Mouse (Mus musculus): ENCODE results near the gene Luc7l2. TPM values are rescaled to one million over a fixed set of nuclear protein-coding genes. Genes with fewer than 3 reads are reported as not detected.

Luc7l2 gene
- polyA plus RNA-seq, 1 experiment from 2014 or later, result 47.1 TPM

DNA sequence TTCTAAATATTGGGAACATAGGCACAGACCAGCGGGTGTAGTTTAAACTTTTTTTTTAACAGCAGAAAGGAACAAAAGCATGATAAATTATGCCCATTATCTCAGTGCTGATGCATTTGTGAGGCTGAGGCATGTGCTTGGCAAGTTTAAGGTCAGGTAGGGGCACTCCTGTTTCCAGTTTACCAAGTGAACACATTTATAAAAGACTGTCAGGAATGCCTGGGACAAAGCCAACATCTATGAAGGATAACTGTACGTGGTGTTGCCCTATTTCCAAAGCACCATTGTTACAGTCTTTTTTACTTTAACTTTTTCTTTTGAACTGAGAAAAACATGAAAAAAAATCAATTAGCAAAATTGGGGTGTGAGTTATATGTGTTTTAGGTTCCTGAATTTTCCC, 58.8 kb downstream of the Luc7l2 start:
- H3K27ac ChIP-seq (ENCODE audit: low read depth), result no peak overlapping the region
- no peak overlapping the region for H3K9ac ChIP-seq (ENCODE audit: low read length)
- ATAC-seq (replicated peaks; ENCODE audit: low FRiP score, low TSS enrichment, low read depth) (no peak), DNase-seq (ENCODE audit: low spot score) (no peak)
- H3K4me2 ChIP-seq (ENCODE audit: low read length), result no peak overlapping the region
- peaks cover 50% of the 10 kb centered on the region for H3K36me3 ChIP-seq (ENCODE audit: control insufficient read depth, insufficient read depth, low read length)
- no peak overlapping the region for H3K4me3 ChIP-seq (ENCODE audit: low read depth, low read length)
- no peaks in the 10 kb centered on the region for H3K4me1 ChIP-seq (replicated peaks; ENCODE audit: control insufficient read depth, insufficient read depth, low read length)
- H3K9me3 ChIP-seq (ENCODE audit: control insufficient read depth, low read length), result no peaks in the 10 kb centered on the region
- whole genome bisulfite sequencing, result 73% methylated on average over 2 of the region's 2 CpGs
- no peaks in the 10 kb centered on the region for H3K27me3 ChIP-seq (replicated peaks; ENCODE audit: control insufficient read depth, insufficient read depth, low read length)

DNA sequence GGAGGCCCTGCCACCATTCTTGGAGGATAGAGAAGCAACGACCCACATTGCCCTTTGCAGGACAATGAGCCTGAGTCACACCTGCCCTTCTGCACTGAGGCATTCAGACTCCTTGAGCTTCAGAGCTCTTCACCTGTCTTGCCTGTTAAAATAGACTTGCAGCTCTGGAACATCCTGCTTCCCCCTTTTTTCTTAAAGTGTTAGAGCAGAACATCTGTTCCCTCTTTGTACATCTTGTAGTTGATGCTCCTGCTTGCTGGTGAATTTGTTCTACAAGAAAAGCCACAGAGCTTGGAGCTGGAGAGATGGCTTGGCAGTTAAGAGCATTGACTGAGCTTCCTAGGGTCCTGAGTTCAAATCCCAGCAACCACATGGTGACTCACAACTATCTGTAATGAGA, 71.3 kb downstream of the Luc7l2 start:
- no peaks in the 10 kb centered on the region for H3K4me1 ChIP-seq (replicated peaks; ENCODE audit: control insufficient read depth, insufficient read depth, low read length)
- WGBS, result 89% methylated on average over 1 of the region's 1 CpGs
- H3K4me3 ChIP-seq (ENCODE audit: low read depth, low read length), result no peak overlapping the region
- no peak overlapping the region for H3K4me2 ChIP-seq (ENCODE audit: low read length)
- peaks cover 10% of the 10 kb centered on the region; the same call in 1 of the 2 replicates for H3K9me3 ChIP-seq (ENCODE audit: control insufficient read depth, low read length)
- DNase-seq (ENCODE audit: low spot score) (no peak), ATAC-seq (replicated peaks; ENCODE audit: low FRiP score, low TSS enrichment, low read depth) (no peak)
- peaks cover 22% of the 10 kb centered on the region for H3K36me3 ChIP-seq (ENCODE audit: control insufficient read depth, insufficient read depth, low read length)
- no peak overlapping the region for H3K9ac ChIP-seq (ENCODE audit: low read length)
- no peak overlapping the region for H3K27ac ChIP-seq (ENCODE audit: low read depth)
- no peaks in the 10 kb centered on the region for H3K27me3 ChIP-seq (replicated peaks; ENCODE audit: control insufficient read depth, insufficient read depth, low read length)

DNA sequence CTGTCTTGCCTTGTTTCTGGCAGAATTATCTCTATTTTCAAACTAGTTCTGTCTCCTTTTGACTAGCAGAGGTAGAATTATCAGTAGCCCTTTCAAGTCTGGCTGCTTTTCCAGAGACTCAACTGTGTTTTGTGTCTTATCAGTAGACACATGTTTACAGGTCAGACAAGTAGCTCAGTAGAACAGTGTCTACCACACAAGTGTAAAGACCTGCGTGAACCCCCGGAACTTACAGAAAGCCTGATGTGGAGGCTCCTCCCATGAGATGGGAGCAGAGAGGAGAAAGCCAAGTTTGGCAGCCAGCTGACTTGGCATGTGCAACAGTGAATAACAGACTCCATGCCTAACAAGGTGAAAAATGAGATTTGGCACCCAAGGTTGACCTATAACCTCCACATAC, 72.3 kb downstream of the Luc7l2 start:
- H3K9me3 ChIP-seq (ENCODE audit: control insufficient read depth, low read length), result peaks cover under 1% of the 10 kb centered on the region; the same call in 1 of the 2 replicates
- ATAC-seq (replicated peaks; ENCODE audit: low FRiP score, low TSS enrichment, low read depth) (no peak), DNase-seq (ENCODE audit: low spot score) (peak; percentile 33)
- H3K27ac ChIP-seq (ENCODE audit: low read depth), result no peak overlapping the region
- H3K4me3 ChIP-seq (ENCODE audit: low read depth, low read length), result no peak overlapping the region
- WGBS, result 79% methylated on average over 2 of the region's 2 CpGs
- H3K36me3 ChIP-seq (ENCODE audit: control insufficient read depth, insufficient read depth, low read length), result peaks cover 12% of the 10 kb centered on the region; the same call in 1 of the 2 replicates
- H3K27me3 ChIP-seq (replicated peaks; ENCODE audit: control insufficient read depth, insufficient read depth, low read length), result no peaks in the 10 kb centered on the region
- H3K9ac ChIP-seq (ENCODE audit: low read length), result no peak overlapping the region
- H3K4me1 ChIP-seq (replicated peaks; ENCODE audit: control insufficient read depth, insufficient read depth, low read length), result no peaks in the 10 kb centered on the region
- H3K4me2 ChIP-seq (ENCODE audit: low read length), result no peak overlapping the region

DNA sequence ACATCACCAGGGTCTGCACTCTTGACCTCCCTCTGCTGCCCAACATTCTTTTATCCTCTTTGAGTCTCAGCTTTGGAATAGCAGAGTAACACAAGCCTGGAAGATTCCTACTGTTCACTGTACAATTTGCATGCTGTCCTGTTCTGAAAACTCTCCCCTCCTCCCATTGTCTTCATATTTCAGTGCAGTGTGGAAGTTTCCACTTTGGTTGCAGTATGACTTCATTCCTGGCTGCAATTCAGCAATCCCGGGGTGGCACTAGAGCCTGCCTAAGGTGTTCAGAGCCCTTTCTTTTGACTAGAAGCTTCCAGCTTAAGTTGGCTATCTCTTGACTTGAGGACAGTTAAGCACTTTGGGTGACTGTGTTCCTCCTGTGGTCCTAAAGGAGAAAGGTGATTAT, 73.3 kb downstream of the Luc7l2 start:
- 77% methylated on average over 1 of the region's 1 CpGs for WGBS
- Histone ChIP-seq H3K9ac (ENCODE audit: low read length) (no peak overlapping the region), H3K9me3 (ENCODE audit: control insufficient read depth, low read length) (no peaks in the 10 kb centered on the region), H3K4me3 (ENCODE audit: low read depth, low read length) (no peak overlapping the region), H3K27me3 (replicated peaks; ENCODE audit: control insufficient read depth, insufficient read depth, low read length) (no peaks in the 10 kb centered on the region), H3K27ac (ENCODE audit: low read depth) (no peak overlapping the region), H3K4me2 (ENCODE audit: low read length) (no peak overlapping the region), H3K36me3 (ENCODE audit: control insufficient read depth, insufficient read depth, low read length) (peaks cover 6% of the 10 kb centered on the region; the same call in 1 of the 2 replicates), H3K4me1 (replicated peaks; ENCODE audit: control insufficient read depth, insufficient read depth, low read length) (no peaks in the 10 kb centered on the region)
- ATAC-seq (replicated peaks; ENCODE audit: low FRiP score, low TSS enrichment, low read depth), result no peak
- peak; percentile 31 for DNase-seq (ENCODE audit: low spot score)

DNA sequence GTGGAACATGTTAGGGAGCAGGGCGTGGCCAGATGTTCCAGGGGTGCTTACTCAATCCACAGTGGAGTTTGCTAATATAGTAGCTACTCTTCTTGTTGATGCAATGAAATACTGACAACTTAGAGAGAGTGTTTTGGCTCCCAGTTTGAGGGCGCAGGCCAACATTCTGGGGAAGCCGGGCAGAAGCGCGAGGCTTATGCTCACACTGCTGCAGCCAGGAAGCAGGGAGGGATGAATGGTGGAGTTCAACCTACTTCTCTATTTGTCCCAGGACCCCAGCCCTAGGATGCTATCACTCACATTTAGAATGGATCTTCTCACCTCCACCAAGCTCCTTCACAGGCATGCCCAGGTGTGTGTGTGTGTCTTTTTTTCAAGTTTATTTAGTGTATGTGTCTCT, 75.0 kb downstream of the Luc7l2 start:
- Histone ChIP-seq H3K9me3 (ENCODE audit: control insufficient read depth, low read length) (no peaks in the 10 kb centered on the region), H3K4me2 (ENCODE audit: low read length) (no peak overlapping the region), H3K4me1 (replicated peaks; ENCODE audit: control insufficient read depth, insufficient read depth, low read length) (no peaks in the 10 kb centered on the region), H3K4me3 (ENCODE audit: low read depth, low read length) (no peak overlapping the region), H3K27ac (ENCODE audit: low read depth) (no peak overlapping the region), H3K36me3 (ENCODE audit: control insufficient read depth, insufficient read depth, low read length) (0 out of 2 replicates have a peak, but pooled peaks cover 3% of the 10 kb centered on the region), H3K27me3 (replicated peaks; ENCODE audit: control insufficient read depth, insufficient read depth, low read length) (no peaks in the 10 kb centered on the region), H3K9ac (ENCODE audit: low read length) (no peak overlapping the region)
- DNase-seq (ENCODE audit: low spot score), result peak; percentile 32
- ATAC-seq (replicated peaks; ENCODE audit: low FRiP score, low TSS enrichment, low read depth), result no peak
- 98% methylated on average over 5 of the region's 5 CpGs for WGBS

DNA sequence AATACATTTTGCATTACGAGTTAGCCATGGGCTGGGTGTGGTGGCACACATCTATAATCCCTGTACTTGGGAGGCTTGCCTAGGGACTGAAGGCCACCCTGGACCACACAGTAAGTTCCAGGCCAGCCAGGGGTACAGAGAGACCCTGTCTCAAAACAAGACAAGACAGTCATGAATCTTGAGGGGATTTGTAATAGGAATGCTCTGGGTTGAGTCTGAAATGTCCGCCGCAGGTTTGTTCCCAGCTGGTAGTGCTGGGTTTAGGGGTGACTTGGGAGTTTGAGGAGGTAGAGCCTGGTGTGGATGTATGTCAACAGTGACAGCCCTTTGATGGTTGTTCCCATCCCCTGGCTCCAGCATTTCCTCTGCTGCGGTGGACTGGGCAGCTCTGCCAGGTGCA, 75.9 kb downstream of the Luc7l2 start:
- DNase-seq (ENCODE audit: low spot score), result no peak
- ATAC-seq (replicated peaks; ENCODE audit: low FRiP score, low TSS enrichment, low read depth), result no peak
- H3K4me1 ChIP-seq (replicated peaks; ENCODE audit: control insufficient read depth, insufficient read depth, low read length), result no peaks in the 10 kb centered on the region
- H3K9ac ChIP-seq (ENCODE audit: low read length), result no peak overlapping the region
- H3K4me3 ChIP-seq (ENCODE audit: low read depth, low read length), result no peak overlapping the region
- no peaks in the 10 kb centered on the region for H3K9me3 ChIP-seq (ENCODE audit: control insufficient read depth, low read length)
- WGBS, result 97% methylated on average over 4 of the region's 4 CpGs
- 0 out of 2 replicates have a peak, but pooled peaks cover 3% of the 10 kb centered on the region for H3K36me3 ChIP-seq (ENCODE audit: control insufficient read depth, insufficient read depth, low read length)
- no peak overlapping the region for H3K27ac ChIP-seq (ENCODE audit: low read depth)
- no peaks in the 10 kb centered on the region for H3K27me3 ChIP-seq (replicated peaks; ENCODE audit: control insufficient read depth, insufficient read depth, low read length)
- no peak overlapping the region for H3K4me2 ChIP-seq (ENCODE audit: low read length)

DNA sequence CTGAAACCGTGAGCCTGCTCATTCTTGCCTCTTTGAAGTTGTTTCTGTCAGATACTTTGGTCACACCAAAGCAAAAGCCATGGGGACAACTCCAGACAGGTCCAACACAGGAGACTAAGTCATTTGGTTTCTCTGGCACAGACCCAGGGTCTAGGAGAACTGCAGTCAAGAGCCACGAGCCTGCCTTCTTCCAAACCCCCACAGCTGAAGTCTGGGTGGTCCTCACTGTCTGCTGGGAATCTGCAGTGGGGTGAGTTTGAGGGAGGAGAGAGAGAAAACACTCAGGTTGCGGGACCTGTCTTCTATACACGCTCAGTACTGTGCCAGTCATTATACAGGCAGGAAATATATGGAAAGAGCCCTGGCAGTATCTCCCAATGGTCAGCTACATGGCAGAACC, 76.4 kb downstream of the Luc7l2 start:
- Histone ChIP-seq H3K27me3 (replicated peaks; ENCODE audit: control insufficient read depth, insufficient read depth, low read length) (no peaks in the 10 kb centered on the region), H3K9ac (ENCODE audit: low read length) (no peak overlapping the region), H3K36me3 (ENCODE audit: control insufficient read depth, insufficient read depth, low read length) (0 out of 2 replicates have a peak, but pooled peaks cover 3% of the 10 kb centered on the region), H3K27ac (ENCODE audit: low read depth) (no peak overlapping the region), H3K4me1 (replicated peaks; ENCODE audit: control insufficient read depth, insufficient read depth, low read length) (no peaks in the 10 kb centered on the region), H3K4me2 (ENCODE audit: low read length) (no peak overlapping the region), H3K9me3 (ENCODE audit: control insufficient read depth, low read length) (no peaks in the 10 kb centered on the region), H3K4me3 (ENCODE audit: low read depth, low read length) (no peak overlapping the region)
- WGBS, result 79% methylated on average over 4 of the region's 4 CpGs
- ATAC-seq (replicated peaks; ENCODE audit: low FRiP score, low TSS enrichment, low read depth) (no peak), DNase-seq (ENCODE audit: low spot score) (peak; percentile 31)

DNA sequence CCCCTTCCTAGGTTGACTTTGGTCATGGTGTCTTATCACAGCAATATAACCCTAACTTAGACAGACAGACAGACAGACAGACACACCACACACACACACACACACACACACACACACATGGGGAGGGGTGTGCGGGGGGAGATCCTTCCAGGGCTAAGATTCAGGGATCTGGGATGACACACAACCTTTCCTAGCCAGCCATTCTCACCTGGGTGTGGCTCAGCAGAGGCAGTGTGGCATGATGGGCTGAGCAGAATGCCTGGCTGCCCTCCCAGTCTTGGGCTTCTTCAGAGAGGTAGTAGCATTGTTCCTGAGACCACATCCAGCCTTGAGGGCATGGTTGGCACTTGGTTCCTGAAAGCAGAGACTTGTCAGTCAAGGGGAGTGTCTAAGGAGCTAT, 78.4 kb downstream of the Luc7l2 start:
- no peaks in the 10 kb centered on the region for H3K4me1 ChIP-seq (replicated peaks; ENCODE audit: control insufficient read depth, insufficient read depth, low read length)
- WGBS, result 75% methylated on average over 1 of the region's 1 CpGs
- H3K27ac ChIP-seq (ENCODE audit: low read depth), result no peak overlapping the region
- H3K9ac ChIP-seq (ENCODE audit: low read length), result no peak overlapping the region
- no peak overlapping the region for H3K4me3 ChIP-seq (ENCODE audit: low read depth, low read length)
- H3K4me2 ChIP-seq (ENCODE audit: low read length), result no peak overlapping the region
- no peaks in the 10 kb centered on the region for H3K9me3 ChIP-seq (ENCODE audit: control insufficient read depth, low read length)
- peak; percentile 29 for DNase-seq (ENCODE audit: low spot score)
- no peaks in the 10 kb centered on the region for H3K36me3 ChIP-seq (ENCODE audit: control insufficient read depth, insufficient read depth, low read length)
- no peak for ATAC-seq (replicated peaks; ENCODE audit: low FRiP score, low TSS enrichment, low read depth)
- H3K27me3 ChIP-seq (replicated peaks; ENCODE audit: control insufficient read depth, insufficient read depth, low read length), result peaks cover 14% of the 10 kb centered on the region

DNA sequence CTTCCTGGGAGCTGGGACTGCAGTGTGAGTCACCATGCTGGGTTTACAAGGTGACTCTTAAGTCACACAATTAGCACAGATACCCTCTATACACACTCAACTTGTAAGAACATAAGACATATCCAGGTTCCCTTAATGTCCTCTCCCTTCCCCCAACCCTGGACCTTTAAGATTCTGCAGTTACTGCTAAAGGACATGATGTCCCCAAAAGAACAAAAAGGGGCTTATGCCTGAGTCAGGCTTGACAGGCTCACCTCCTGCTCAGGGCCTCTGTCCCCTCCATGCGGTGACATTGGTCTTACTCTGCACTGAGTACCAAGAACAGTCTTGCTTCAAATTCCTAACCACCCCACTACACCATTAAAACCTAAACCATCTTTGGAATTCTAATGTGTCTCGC, 81.7 kb downstream of the Luc7l2 start:
- 88% methylated on average over 2 of the region's 2 CpGs for WGBS
- peaks cover 14% of the 10 kb centered on the region; the same call in 1 of the 2 replicates for H3K4me1 ChIP-seq (replicated peaks; ENCODE audit: control insufficient read depth, insufficient read depth, low read length)
- no peak overlapping the region for H3K4me2 ChIP-seq (ENCODE audit: low read length)
- H3K9me3 ChIP-seq (ENCODE audit: control insufficient read depth, low read length), result no peaks in the 10 kb centered on the region
- ATAC-seq (replicated peaks; ENCODE audit: low FRiP score, low TSS enrichment, low read depth) (no peak), DNase-seq (ENCODE audit: low spot score) (no peak)
- no peaks in the 10 kb centered on the region for H3K36me3 ChIP-seq (ENCODE audit: control insufficient read depth, insufficient read depth, low read length)
- H3K9ac ChIP-seq (ENCODE audit: low read length), result no peak overlapping the region
- no peak overlapping the region for H3K4me3 ChIP-seq (ENCODE audit: low read depth, low read length)
- H3K27me3 ChIP-seq (replicated peaks; ENCODE audit: control insufficient read depth, insufficient read depth, low read length), result peaks cover 46% of the 10 kb centered on the region
- no peak overlapping the region for H3K27ac ChIP-seq (ENCODE audit: low read depth)

All from intestine, embryonic 14.5 days (tissue).